Mouse (Mus musculus): ENCODE measurements around the gene Gab1. TPM values are rescaled to one million over a fixed set of nuclear protein-coding genes. Genes with fewer than 3 reads are reported as not detected.

Gene Gab1
- total RNA-seq, 2 experiments from 2014 or later: 1.4 to 3.7 TPM

- peak; percentile 43; the same call in 1 of the 2 replicates for ATAC-seq (ENCODE audit: poor library complexity, severe bottlenecking)
Observed at GRCm38 (mm10) chr8:80772732-80773460, 107.4 kb downstream of the Gab1 start.

GRCm38 (mm10) chr8:80768451-80768850 is 111.9 kb downstream of the Gab1 start:
- ATAC-seq (ENCODE audit: poor library complexity, severe bottlenecking): no peak

- ATAC-seq (ENCODE audit: poor library complexity, severe bottlenecking): peak; percentile 94
Observed at GRCm38 (mm10) chr8:80753017-80753715, 127.2 kb downstream of the Gab1 start.

- ATAC-seq (ENCODE audit: poor library complexity, severe bottlenecking): no peak
Observed at GRCm38 (mm10) chr8:80752429-80752828, 127.9 kb downstream of the Gab1 start.

- 0 out of 2 replicates have a peak, but pooled peaks have one; percentile 36 for ATAC-seq (ENCODE audit: poor library complexity, severe bottlenecking)
Observed at GRCm38 (mm10) chr8:80749091-80749490, 131.2 kb downstream of the Gab1 start.

- peak; percentile 2; the same call in 1 of the 2 replicates for ATAC-seq (ENCODE audit: poor library complexity, severe bottlenecking)
Observed at GRCm38 (mm10) chr8:80739932-80740331, 140.4 kb downstream of the Gab1 start.

- ATAC-seq (ENCODE audit: poor library complexity, severe bottlenecking): peak; percentile 93
Observed at GRCm38 (mm10) chr8:80739155-80739924, 141.0 kb downstream of the Gab1 start, which contains the start of gene Smarca5. TSS of gene Smarca5 (minus strand) at chr8:80739497.

- peak; percentile 48 for ATAC-seq (ENCODE audit: poor library complexity, severe bottlenecking)
Observed at GRCm38 (mm10) chr8:80738388-80739154, 141.7 kb downstream of the Gab1 start.

- no peak for ATAC-seq (ENCODE audit: poor library complexity, severe bottlenecking)
Observed at GRCm38 (mm10) chr8:80738046-80738387, 142.3 kb downstream of the Gab1 start.

- ATAC-seq (ENCODE audit: poor library complexity, severe bottlenecking): no peak
Observed at GRCm38 (mm10) chr8:80732326-80732725, 148.0 kb downstream of the Gab1 start.

GRCm38 (mm10) chr8:80714461-80714860 is 165.9 kb downstream of the Gab1 start:
- ATAC-seq (ENCODE audit: poor library complexity, severe bottlenecking): no peak

Other genes with a start within 250 kb of the Gab1 start
- gene Smarca5, start 141.0 kb downstream of the Gab1 start, total RNA-seq (2015): 69.7 and 76.6 TPM in 2 replicates
- 122 and 140 TPM in 2 replicates for gene Smarca5, start 141.0 kb downstream of the Gab1 start, total RNA-seq (2017)
- 30.0 and 32.1 TPM in 2 replicates for gene Usp38, start 134.4 kb upstream of the Gab1 start, total RNA-seq (2015)
- gene Usp38, start 134.4 kb upstream of the Gab1 start, total RNA-seq (2017): 31.2 and 34.1 TPM in 2 replicates